Mouse (Mus musculus) G1E (cell line): ENCODE measurements around the gene Bcl9l. TPM values are rescaled to one million over a fixed set of nuclear protein-coding genes. Genes with fewer than 3 reads are reported as not detected.

Source experiments
- ATAC-seq: 2 replicates; pipeline ENCODE4 v1.8.0; 2016; ENCODE audit warnings: mild to moderate bottlenecking; ENCODE audit not compliant: insufficient number of reproducible peaks, poor library complexity, low FRiP score, severe bottlenecking; ENCODE audit errors: extremely low read depth
- DNase-seq: peaks from one replicate; pipeline ENCODE4 v3.0.0; 2012; ENCODE audit warnings: low spot score
- H3K27me3 ChIP-seq: 2 replicates; pipeline ENCODE4 v1.6.1; 2012; ENCODE audit warnings: mild to moderate bottlenecking, low read length, inconsistent platforms; ENCODE audit not compliant: insufficient read depth
- H3K36me3 ChIP-seq: replicated peaks from 2 replicates; pipeline ENCODE3; 2012; ENCODE audit warnings: mild to moderate bottlenecking, inconsistent platforms
- H3K4me1 ChIP-seq: 2 replicates; pipeline ENCODE4 v1.6.1; 2012; ENCODE audit warnings: low read depth, low read length, inconsistent platforms, mixed read lengths; ENCODE audit not compliant: insufficient read depth
- H3K4me3 ChIP-seq: 2 replicates; pipeline ENCODE4 v1.5.1; 2012; ENCODE audit warnings: low read depth, mild to moderate bottlenecking, inconsistent platforms, low read length, moderate library complexity, mixed read lengths
- H3K9me3 ChIP-seq: replicated peaks from 2 replicates; pipeline ENCODE4 v1.6.1; 2012; ENCODE audit warnings: inconsistent platforms
- CTCF ChIP-seq: IDR thresholded peaks from 2 replicates; pipeline ENCODE4 v1.5.1; 2012; ENCODE audit warnings: low read depth, low read length, inconsistent platforms, mixed read lengths
- GATA1 ChIP-seq: IDR thresholded peaks from 2 replicates; pipeline ENCODE4 v1.6.1; 2012; ENCODE audit warnings: borderline replicate concordance, low read length, inconsistent platforms, mixed read lengths
- GATA2 ChIP-seq: IDR thresholded peaks from 2 replicates; pipeline ENCODE4 v1.6.1; 2012; ENCODE audit warnings: low read depth, low read length, inconsistent platforms, borderline replicate concordance
- POLR2AphosphoS5 ChIP-seq: IDR thresholded peaks from 2 replicates; pipeline ENCODE4 v1.6.1; 2012; ENCODE audit warnings: low read depth, low read length, inconsistent platforms; ENCODE audit not compliant: insufficient replicate concordance
- TAL1 ChIP-seq: conservative IDR thresholded peaks from 2 replicates; pipeline ENCODE4 v1.6.1; 2012; ENCODE audit warnings: low read depth, low read length, inconsistent platforms, mixed read lengths
- polyA plus RNA-seq: library from polyadenylated mRNA; stranded (reverse); fragments of >175 nt; gene quantifications from 2 replicates; pipeline ENCODE4 v1.2.3, GENCODE M21; 2012
- total RNA-seq, 2 experiments: library from RNA; stranded (forward) in 1 of 2; stranded (reverse) in 1 of 2; fragments of 200-1000 nt in 1 of 2; fragments of >200 nt in 1 of 2; fragmentation: Nextera tagmentation in 1 of 2; gene quantifications; 2 replicates each; pipeline ENCODE4 v1.2.3; 2014 to 2017

The Bcl9l gene
- total and polyA plus RNA-seq, 3 experiments, result 0.14 to 0.16 TPM; not detected in 1

GRCm38 (mm10) chr9:44485516-44486161 lies 3.0 kb downstream of the Bcl9l start:
- Histone ChIP-seq H3K9me3 (no peaks in the 10 kb centered on the region), H3K4me3 (no peak overlapping the region)
- TF ChIP-seq GATA1 (no peak), CTCF (no peak), GATA2 (no peak), TAL1 (no peak), POLR2AphosphoS5 (no peak)

GRCm38 (mm10) chr9:44486335-44486734 lies 3.7 kb downstream of the Bcl9l start:
- Histone ChIP-seq H3K4me3 (no peak overlapping the region), H3K4me1 (peaks cover 12% of the 10 kb centered on the region; the same call in 1 of the 2 replicates), H3K36me3 (no peaks in the 10 kb centered on the region), H3K27me3 (peaks cover 74% of the 10 kb centered on the region), H3K9me3 (no peaks in the 10 kb centered on the region)
- DNase-seq (no peak), ATAC-seq (no peak)
- TF ChIP-seq CTCF, result no peak
- no peak for TF ChIP-seq GATA2
- no peak for TF ChIP-seq POLR2AphosphoS5

More at GRCm38 (mm10) chr9:44485516-44486161, 3.0 kb downstream of the Bcl9l start:
- Histone ChIP-seq H3K36me3 (no peaks in the 10 kb centered on the region), H3K27me3 (peaks cover 76% of the 10 kb centered on the region), H3K4me1 (peaks cover 12% of the 10 kb centered on the region; the same call in 1 of the 2 replicates)
- ATAC-seq (no peak), DNase-seq (no peak)

- peaks cover 12% of the 10 kb centered on the region; the same call in 1 of the 2 replicates for H3K4me1 ChIP-seq
- no peaks in the 10 kb centered on the region for H3K9me3 ChIP-seq
- TF ChIP-seq TAL1, result no peak
- TF ChIP-seq GATA1, result no peak
- TF ChIP-seq CTCF, result no peak
- no peak for TF ChIP-seq GATA2
- TF ChIP-seq POLR2AphosphoS5, result no peak
- no peak for ATAC-seq
- H3K4me3 ChIP-seq, result no peak overlapping the region
- H3K36me3 ChIP-seq, result no peaks in the 10 kb centered on the region
- peaks cover 70% of the 10 kb centered on the region for H3K27me3 ChIP-seq
- DNase-seq, result no peak
Measured at GRCm38 (mm10) chr9:44486741-44487421, 4.3 kb downstream of the Bcl9l start.

- Histone ChIP-seq H3K9me3 (no peaks in the 10 kb centered on the region), H3K4me3 (no peak overlapping the region), H3K4me1 (peaks cover 12% of the 10 kb centered on the region; the same call in 1 of the 2 replicates), H3K27me3 (peaks cover 67% of the 10 kb centered on the region), H3K36me3 (no peaks in the 10 kb centered on the region)
- no peak for ATAC-seq
- no peak for DNase-seq
- no peak for TF ChIP-seq GATA1
- no peak for TF ChIP-seq POLR2AphosphoS5
- no peak for TF ChIP-seq GATA2
- no peak for TF ChIP-seq CTCF
- no peak for TF ChIP-seq TAL1
Measured at GRCm38 (mm10) chr9:44487441-44487840, 4.8 kb downstream of the Bcl9l start.

GRCm38 (mm10) chr9:44488416-44488815 lies 5.8 kb downstream of the Bcl9l start:
- ATAC-seq, result no peak
- no peak for TF ChIP-seq GATA2
- TF ChIP-seq GATA1, result no peak
- no peak for TF ChIP-seq POLR2AphosphoS5

GRCm38 (mm10) chr9:44488855-44489381 lies 6.3 kb downstream of the Bcl9l start:
- ATAC-seq (no peak), DNase-seq (no peak)
- Histone ChIP-seq H3K27me3 (peaks cover 62% of the 10 kb centered on the region), H3K4me3 (no peak overlapping the region), H3K9me3 (no peaks in the 10 kb centered on the region), H3K36me3 (no peaks in the 10 kb centered on the region), H3K4me1 (no peaks in the 10 kb centered on the region; the same call in 1 of the 2 replicates)
- TF ChIP-seq GATA2 (no peak), CTCF (no peak), TAL1 (no peak), POLR2AphosphoS5 (no peak), GATA1 (no peak)

More at GRCm38 (mm10) chr9:44488416-44488815, 5.8 kb downstream of the Bcl9l start:
- H3K27me3 ChIP-seq, result peaks cover 65% of the 10 kb centered on the region
- H3K9me3 ChIP-seq, result no peaks in the 10 kb centered on the region
- no peak overlapping the region for H3K4me3 ChIP-seq
- H3K36me3 ChIP-seq, result no peaks in the 10 kb centered on the region
- H3K4me1 ChIP-seq, result peaks cover 2% of the 10 kb centered on the region; the same call in 1 of the 2 replicates
- DNase-seq, result no peak
